Mouse (Mus musculus): ENCODE data around the gene Lrrc4. TPM values are rescaled to one million over a fixed set of nuclear protein-coding genes. Genes with fewer than 3 reads are reported as not detected.

Gene Lrrc4
- polyA plus RNA-seq, 1 experiment, result 1.8 TPM

- DNase-seq (ENCODE audit: low spot score), result no peak
These were observed 102.3 kb downstream of the Lrrc4 start for GRCm38 (mm10) chr6:28729236-28729635.

- DNase-seq (ENCODE audit: low spot score), result no peak
These were observed 106.8 kb downstream of the Lrrc4 start for GRCm38 (mm10) chr6:28724776-28725175.

GRCm38 (mm10) chr6:28723059-28723458, 108.5 kb downstream of the Lrrc4 start:
- DNase-seq (ENCODE audit: low spot score), result no peak

- DNase-seq (ENCODE audit: low spot score), result no peak
These were observed 111.0 kb downstream of the Lrrc4 start for GRCm38 (mm10) chr6:28720391-28721171.

- DNase-seq (ENCODE audit: low spot score), result no peak
These were observed 113.7 kb downstream of the Lrrc4 start for GRCm38 (mm10) chr6:28717845-28718237.

DNA sequence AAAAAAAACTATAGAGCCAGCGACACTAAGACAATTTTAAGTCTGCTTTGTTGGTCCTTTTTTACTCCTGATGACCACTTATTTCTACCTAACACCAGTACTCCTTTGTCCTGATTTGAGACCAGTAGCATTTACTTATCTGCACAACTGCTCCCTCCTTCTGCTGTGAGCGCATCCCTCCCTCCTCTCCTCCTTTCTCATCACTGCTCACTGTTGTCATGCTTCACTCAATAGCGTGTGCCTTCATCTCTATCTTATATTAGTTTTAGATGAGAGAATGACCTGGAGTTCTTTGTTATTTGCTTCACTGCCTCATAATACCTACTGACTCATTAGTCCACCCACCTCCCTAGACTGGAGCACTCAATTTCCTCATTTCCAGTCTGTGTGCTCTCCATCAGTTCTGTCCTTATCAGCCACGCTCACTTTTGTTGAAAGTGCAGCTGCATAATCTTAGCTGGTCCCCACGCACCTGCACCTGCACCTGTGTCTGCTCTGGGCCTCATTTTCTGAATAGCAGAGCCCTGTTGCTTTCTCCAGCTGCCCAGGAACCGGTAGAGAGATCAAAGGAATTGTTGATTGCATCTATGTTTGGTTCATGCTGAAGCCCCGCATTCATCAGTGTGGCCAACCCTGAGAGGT, 114.2 kb downstream of the Lrrc4 start:
- no peak for DNase-seq (ENCODE audit: low spot score)

DNA sequence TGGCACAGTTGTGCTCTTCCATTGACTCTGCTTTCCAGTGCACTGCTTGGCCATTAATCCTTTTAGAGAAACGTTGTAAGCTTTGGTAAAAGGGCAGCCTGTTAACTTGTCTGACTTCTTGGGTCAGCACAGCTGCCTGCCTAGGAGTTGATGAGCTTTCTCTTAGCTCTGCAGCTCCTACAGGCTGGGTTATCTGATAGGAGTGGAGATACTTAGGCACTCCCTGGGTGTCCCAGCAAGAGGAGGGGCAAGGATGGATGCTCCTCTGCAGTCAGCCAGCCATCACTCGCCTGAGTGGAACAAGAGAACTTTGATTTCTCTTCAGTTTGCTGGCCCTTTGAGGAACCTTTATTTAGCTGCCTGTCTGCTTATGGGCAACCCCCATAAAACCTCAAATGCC, 121.5 kb downstream of the Lrrc4 start:
- DNase-seq (ENCODE audit: low spot score), result no peak

- no peak for DNase-seq (ENCODE audit: low spot score)
These were observed 124.5 kb downstream of the Lrrc4 start for GRCm38 (mm10) chr6:28706976-28707592.

- DNase-seq (ENCODE audit: low spot score), result no peak
These were observed 125.2 kb downstream of the Lrrc4 start for GRCm38 (mm10) chr6:28706108-28706975.

DNA sequence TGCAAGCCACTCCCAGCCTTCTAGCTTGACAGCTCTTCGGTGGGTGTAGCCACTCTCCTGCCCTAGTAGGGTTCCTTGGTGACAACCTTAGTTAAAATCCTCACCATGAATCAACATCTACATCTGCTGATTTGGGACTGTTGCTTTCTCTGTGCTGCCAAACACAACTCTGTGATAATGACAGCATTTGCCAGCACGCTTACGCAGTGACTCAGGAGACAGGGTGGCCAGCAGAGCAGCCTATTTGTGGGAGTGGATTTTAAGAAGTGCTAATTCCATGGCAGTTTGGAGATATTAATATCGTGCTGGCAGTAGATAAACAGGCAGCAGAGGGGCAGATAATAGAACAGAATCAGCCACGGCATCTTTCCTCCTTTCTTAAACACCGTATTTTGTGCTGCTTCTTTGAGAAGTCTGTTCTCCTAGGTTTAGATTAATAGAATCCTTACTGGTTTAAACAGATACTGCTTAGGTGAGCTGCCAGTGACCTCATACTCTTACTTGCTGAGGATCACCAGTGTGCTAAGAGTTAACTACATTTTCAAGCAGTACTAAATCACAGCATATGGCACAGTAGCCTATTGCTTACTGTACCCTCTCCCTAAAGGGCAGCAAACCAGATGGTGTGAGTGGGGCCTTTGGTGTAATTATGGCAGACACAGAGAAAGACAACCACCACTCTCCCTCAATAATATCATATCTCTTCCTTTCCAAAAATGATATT, 126.0 kb downstream of the Lrrc4 start:
- no peak for DNase-seq (ENCODE audit: low spot score)

DNA sequence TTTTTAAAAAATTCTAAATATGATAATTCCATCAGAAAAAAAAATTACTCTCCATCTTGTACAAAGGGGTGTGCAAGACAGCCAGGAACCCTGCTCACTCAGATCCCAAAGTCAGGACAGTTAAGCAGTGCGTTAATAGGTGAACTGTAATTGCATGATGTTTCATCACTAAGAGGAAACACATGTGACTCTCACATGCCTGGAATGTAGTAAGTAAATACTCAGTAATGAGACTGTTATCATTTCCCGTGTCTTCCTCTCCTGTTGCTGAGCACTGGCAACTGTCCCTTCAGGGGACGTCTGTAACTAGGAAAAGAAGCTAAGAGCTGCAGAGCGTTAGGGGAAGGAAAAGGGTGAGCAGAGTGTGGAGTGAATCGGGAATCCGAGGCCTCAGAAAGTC, 126.9 kb downstream of the Lrrc4 start:
- DNase-seq (ENCODE audit: low spot score), result no peak

GRCm38 (mm10) chr6:28697214-28697613, 134.3 kb downstream of the Lrrc4 start:
- no peak for DNase-seq (ENCODE audit: low spot score)

GRCm38 (mm10) chr6:28692659-28693058, 138.9 kb downstream of the Lrrc4 start:
- no peak for DNase-seq (ENCODE audit: low spot score)

GRCm38 (mm10) chr6:28687776-28688175, 143.8 kb downstream of the Lrrc4 start:
- no peak for DNase-seq (ENCODE audit: low spot score)

DNA sequence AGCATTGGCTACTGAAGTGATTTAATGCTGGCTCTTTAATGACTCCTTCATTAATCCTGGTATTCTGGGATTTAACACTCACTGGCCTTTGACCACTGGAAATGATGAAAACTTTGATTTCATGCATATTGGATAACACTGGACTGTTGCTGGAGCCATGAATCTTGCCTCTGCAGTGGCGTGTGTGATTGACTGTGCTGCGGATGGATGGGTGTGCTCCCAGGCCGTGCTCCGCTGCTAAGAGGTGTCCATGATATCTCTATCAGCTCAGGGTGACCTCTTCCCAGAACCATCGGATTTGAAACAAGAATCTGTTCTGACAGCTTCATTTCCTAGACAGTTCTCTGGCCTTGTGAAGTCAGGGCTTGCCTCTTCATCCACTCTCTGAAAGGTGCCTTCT, 145.8 kb downstream of the Lrrc4 start:
- DNase-seq (ENCODE audit: low spot score), result no peak

DNA sequence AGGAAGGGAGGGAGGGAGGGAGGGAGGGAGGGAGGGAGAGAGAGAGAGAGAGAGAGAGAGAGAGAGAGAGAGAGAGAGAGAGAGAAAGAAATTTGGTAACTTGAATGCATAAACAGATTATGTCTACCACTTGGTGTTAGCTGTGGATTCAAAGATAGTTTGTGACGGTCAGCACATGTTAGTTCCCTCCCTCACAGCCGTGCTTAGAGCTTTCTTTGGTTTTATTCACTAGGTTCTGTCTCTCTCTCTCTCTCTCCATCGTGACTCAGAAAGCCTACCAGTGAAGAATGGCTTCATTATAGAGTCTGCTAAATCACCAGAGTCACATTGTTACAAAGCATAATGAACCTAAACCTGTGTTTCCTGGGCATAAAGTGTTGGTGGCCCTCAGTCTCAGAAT, 146.5 kb downstream of the Lrrc4 start:
- DNase-seq (ENCODE audit: low spot score), result no peak

DNA sequence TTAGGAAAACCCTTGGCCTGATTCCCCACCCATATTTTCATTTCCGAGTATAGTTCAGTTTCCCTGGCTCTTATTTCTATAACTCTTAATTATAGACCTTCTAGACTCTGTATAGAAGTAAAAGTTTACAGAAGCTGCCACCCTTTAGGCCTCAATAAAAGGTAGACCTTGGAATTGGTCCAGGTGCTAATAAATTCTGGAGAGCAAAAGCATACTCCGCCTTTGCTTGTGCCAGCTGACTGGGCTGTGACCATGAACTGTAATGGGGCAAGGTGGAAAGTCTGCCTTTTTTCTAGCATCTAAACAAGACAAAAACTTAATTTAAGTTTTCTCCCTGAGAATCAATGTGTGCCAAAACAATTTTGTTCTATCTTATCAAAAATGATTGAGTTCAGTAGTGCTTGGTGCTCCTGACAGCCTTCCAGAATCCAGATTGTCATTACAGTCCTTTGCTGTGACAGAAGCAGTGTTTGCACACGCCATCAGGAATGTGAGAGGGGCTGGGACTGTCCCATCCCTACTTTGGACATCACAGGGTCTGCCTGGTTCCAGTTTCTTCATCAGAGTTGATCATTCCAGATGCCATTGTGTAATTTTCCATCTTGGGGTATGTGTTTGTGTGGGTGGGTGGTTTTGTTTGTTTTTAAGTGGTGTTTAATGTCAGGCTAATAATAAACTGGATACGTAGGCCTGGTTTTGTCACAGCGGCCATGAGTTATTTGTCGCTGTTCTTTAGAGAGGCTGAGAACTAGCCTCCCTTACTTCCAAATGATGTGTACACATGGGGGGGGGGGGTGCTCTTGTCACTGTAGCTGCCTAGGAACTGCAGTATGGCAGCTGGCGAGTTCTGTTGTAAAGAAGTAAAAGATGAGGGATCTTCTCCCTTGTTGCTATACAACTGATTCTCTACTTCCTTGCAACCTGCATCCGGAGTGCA, 149.8 kb downstream of the Lrrc4 start:
- DNase-seq (ENCODE audit: low spot score), result no peak

DNA sequence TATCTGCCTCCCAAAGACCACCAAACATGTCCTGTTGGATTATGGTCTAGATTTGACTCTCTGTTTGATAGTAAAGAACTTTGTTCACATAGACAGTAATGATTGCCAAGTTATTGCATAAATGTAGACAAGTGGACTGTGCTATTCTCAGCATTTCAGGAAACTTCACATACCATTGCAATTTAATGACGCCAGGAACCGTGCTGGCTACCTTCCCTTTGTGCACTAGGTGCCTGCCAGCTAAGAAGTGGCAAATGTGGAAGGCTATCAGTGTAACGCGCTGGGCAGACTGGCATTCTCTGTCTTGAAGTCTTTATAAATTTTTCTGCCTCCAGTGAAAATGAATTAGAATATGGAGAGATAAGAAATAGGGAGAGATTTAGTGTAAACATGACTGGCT, 151.0 kb downstream of the Lrrc4 start:
- no peak for DNase-seq (ENCODE audit: low spot score)

DNA sequence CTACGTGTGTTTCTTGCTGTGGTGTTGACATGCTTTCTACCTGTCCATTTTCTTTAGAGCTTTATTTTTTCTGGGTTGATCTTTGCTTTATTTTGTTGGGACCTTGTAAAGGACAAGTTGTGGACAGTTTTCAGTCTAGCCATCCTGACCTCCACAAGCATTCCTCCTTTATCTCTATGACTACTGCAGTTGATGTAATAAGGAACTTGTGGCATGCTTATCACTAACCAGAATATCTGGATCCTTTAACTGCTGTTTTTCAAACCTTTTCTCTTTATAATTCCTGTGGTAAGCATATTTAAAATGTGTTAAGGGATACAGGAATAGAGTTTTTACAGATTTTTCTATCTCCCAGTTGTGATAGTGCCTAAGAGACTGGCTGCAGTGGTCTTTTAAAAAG, 152.7 kb downstream of the Lrrc4 start:
- no peak for DNase-seq (ENCODE audit: low spot score)

DNA sequence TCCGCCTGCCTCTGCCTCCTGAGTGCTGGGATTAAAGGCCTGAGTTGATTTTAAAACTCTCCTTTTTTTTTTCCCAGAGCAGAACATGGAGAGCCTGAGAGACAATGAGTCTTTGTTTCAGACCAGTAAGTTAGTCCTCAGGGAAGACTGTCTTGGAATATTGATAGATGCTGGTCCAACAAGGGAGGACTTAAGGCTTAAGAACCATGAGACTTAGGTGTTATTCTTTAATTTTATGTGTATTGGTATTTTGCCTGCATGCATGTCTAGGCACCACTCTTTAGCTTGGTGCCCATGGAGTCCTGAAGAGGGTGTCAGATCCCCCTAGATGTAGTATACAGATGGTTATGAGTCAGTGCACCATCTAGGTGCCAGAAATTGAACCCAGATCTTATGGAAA, 156.9 kb downstream of the Lrrc4 start:
- no peak for DNase-seq (ENCODE audit: low spot score)

Measured in urinary bladder, adult 2 months (tissue).